Mouse (Mus musculus) stomach, embryonic 14.5 days (tissue): ENCODE measurements around the gene Keap1. TPM values are rescaled to one million over a fixed set of nuclear protein-coding genes. Genes with fewer than 3 reads are reported as not detected.

Source experiments
- ATAC-seq: fragments of 200-750 bp; cut with Nextera tagmentation; 2 replicates; pipeline ENCODE4 v1.8.0; 2017; ENCODE audit warnings: low read depth, moderate TSS enrichment; ENCODE audit not compliant: insufficient number of reproducible peaks, insufficient read depth, low FRiP score
- H3K27ac ChIP-seq: fragments of 300-500 bp; sonication (generic); 2 replicates; pipeline ENCODE4 v1.5.1; 2014; ENCODE audit warnings: mild to moderate bottlenecking, low read length, moderate library complexity, mixed read lengths
- H3K27me3 ChIP-seq: fragments of 300-500 bp; sonication (generic); 2 replicates; pipeline ENCODE4 v1.6.1; 2014; ENCODE audit warnings: low read length, control low read depth, mixed read lengths; ENCODE audit not compliant: control insufficient read depth, insufficient read depth
- H3K36me3 ChIP-seq: fragments of 300-500 bp; sonication (generic); 2 replicates; pipeline ENCODE4 v1.6.1; 2014; ENCODE audit warnings: mild to moderate bottlenecking, control low read depth, low read length, moderate library complexity, mixed read lengths; ENCODE audit not compliant: control insufficient read depth, insufficient read depth
- H3K4me1 ChIP-seq: fragments of 300-500 bp; sonication (generic); 2 replicates; pipeline ENCODE4 v1.6.1; 2014; ENCODE audit warnings: low read length, control low read depth, mixed read lengths; ENCODE audit not compliant: control insufficient read depth, insufficient read depth
- H3K4me2 ChIP-seq: fragments of 300-500 bp; sonication (generic); replicated peaks from 2 replicates; pipeline ENCODE4 v1.6.1; 2014; ENCODE audit warnings: low read depth, low read length, control low read depth
- H3K4me3 ChIP-seq: fragments of 300-500 bp; sonication (generic); 2 replicates; pipeline ENCODE4 v1.5.1; 2014; ENCODE audit warnings: low read depth, low read length, control low read depth
- H3K9ac ChIP-seq: fragments of 300-500 bp; sonication (generic); replicated peaks from 2 replicates; pipeline ENCODE4 v1.6.1; 2014; ENCODE audit warnings: low read depth, mild to moderate bottlenecking, control low read depth, low read length, moderate library complexity, mixed read lengths
- H3K9me3 ChIP-seq: fragments of 300-500 bp; sonication (generic); 2 replicates; pipeline ENCODE4 v1.6.1; 2016; ENCODE audit warnings: low read depth, low read length, control low read depth; ENCODE audit not compliant: control insufficient read depth
- WGBS: fragments of 180-500 bp; shearing (Covaris S2); extraction: QIAGEN DNeasy Blood & Tissue Kit; methylation state at CpG from one replicate; pipeline ENCODE4 v1.1.7; 2014; 5-methylcytosine and 5-hydroxymethylcytosine counted together
- polyA plus RNA-seq: library from polyadenylated mRNA; unstranded; fragments of >200 nt; fragmentation: Nextera tagmentation; extraction: Ambion mirVana; gene quantifications from 2 replicates; pipeline ENCODE4 v1.2.1, GENCODE M21; 2014

Gene Keap1
- polyA plus RNA-seq, 1 experiment from 2014 or later = 34.5 TPM

DNA sequence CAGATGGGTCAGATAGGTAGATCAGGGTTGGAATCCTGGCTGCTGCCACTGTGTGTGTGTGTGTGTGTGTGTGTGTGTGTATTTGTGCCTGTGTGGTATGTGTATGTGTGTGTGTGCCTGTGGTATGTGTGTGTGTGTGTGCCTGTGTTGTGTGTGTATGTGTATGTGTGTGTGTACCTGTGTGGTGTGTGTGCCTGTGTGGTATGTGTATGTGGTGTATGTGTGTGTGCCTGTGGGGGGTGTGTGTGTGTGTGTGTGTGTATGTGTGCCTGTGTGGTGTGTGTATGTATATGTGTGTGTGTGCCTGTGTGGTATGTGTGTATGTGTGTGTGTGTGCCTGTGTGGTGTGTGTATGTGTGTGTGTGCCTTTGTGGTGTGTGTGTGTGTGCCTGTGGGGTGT is 15.5 kb upstream of the Keap1 start:
- Histone ChIP-seq H3K4me2 (no peak overlapping the region), H3K4me1 (0 out of 2 replicates have a peak, but pooled peaks cover 2% of the 10 kb centered on the region), H3K4me3 (no peak overlapping the region), H3K27ac (no peak overlapping the region), H3K9ac (no peak overlapping the region), H3K27me3 (peaks cover 5% of the 10 kb centered on the region), H3K36me3 (no peaks in the 10 kb centered on the region), H3K9me3 (no peaks in the 10 kb centered on the region)
- no peak for ATAC-seq

DNA sequence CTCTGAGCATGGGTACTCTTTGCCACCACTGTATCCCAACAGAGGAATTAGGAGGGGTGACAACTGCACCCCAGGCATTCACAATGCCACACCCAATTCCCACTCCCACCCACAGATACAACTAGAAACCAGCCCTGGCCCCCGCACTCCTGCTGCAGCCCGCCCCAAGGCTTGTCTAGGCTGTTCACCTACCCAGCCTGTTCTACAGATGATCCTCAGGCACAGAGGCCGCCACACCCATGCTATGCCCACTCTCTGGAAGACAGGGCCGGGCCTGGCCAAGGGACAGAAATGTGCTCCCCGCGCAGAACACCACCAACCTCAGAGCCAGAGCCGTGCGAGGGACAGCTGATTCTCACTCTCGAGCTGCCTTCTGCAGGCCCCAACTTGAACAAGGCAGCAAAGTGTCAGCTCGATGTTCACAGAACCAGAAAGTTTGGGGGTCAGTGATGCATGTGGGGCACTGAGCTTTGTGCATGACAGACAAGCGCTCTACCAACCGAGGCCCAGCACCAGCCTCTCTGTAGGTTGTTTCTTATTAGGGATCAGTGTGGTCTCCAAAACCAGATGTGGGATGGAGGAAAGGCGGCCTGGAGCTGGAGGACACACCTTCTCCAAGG is 12.1 kb upstream of the Keap1 start:
- Histone ChIP-seq H3K9ac (no peak overlapping the region), H3K27ac (peak overlapping the region; percentile 58), H3K4me3 (no peak overlapping the region), H3K36me3 (no peaks in the 10 kb centered on the region), H3K27me3 (peaks cover 28% of the 10 kb centered on the region), H3K4me2 (no peak overlapping the region), H3K4me1 (0 out of 2 replicates have a peak, but pooled peaks cover 8% of the 10 kb centered on the region), H3K9me3 (no peaks in the 10 kb centered on the region)
- ATAC-seq = peak; percentile 30; the same call in 1 of the 2 replicates
- 51% methylated on average over 13 of the region's 13 CpGs for WGBS

DNA sequence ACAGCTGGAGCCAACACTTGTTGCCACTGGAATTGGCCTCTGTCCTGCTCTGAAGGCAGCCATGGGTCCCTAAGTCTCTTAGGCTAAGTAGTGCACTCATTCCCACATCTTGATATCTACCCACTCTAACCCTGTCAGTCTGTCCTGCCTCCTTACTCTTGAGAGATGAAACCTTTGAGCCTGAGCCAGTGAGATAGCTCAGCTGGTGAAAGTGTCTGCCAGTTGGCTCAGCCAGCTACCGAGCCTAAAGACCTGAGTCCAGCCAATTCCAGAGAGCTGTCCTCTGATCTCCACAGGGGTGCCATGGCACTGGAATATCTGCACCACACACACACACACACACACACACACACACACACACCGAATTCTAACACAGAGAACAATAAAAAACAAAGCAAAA is 11.3 kb upstream of the Keap1 start:
- ATAC-seq = no peak
- no peaks in the 10 kb centered on the region for H3K36me3 ChIP-seq
- no peak overlapping the region for H3K4me3 ChIP-seq
- 46% methylated on average over 2 of the region's 2 CpGs for WGBS
- no peaks in the 10 kb centered on the region for H3K9me3 ChIP-seq
- peak overlapping the region; percentile 58; the same call in 1 of the 2 replicates for H3K27ac ChIP-seq
- 0 out of 2 replicates have a peak, but pooled peaks cover 8% of the 10 kb centered on the region for H3K4me1 ChIP-seq
- no peak overlapping the region for H3K9ac ChIP-seq
- no peak overlapping the region for H3K4me2 ChIP-seq
- H3K27me3 ChIP-seq = peaks cover 35% of the 10 kb centered on the region

DNA sequence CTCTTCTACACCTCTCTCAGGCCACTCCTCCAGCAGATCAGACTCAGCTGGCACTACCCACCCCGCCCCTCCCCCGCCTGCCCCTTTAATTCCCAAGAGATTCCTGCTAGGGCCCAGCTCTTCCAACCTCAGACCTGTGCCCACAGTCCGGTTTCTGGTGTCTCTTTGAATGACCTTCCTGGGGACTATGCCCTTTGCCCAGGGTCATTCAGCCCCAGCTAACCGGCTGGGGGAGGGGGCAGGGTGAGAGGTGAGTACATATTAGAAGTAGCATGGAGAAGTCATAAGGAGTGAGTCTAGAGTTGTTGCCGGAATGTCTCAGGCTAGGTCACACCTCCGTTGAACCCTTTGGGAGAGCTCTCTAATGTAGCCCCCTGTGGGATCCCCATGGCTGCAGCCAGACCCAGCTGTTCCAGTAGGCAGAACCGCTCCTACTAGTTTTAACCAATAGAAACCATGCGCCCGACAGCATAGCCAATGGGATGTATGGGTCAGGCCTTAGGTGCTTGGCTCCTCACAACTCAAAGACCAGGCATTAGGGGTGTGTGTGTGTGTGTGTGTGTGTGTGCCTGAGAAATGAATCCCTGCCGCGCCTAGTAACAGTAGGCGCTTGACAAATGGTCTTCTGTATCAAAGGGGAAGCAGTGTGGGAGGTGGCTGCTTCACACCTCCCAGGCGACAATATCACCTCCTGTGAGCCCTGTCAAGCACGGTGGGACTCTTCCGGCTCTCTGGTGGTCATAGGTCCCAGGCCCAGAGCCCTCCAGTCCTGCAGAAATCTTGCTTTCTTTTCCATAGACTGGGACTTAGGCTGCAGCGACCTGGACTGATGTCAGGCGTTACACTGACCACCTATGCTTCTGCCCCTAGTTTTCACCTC is 10.7 kb upstream of the Keap1 start:
- Histone ChIP-seq H3K9ac (no peak overlapping the region), H3K27me3 (peaks cover 42% of the 10 kb centered on the region), H3K36me3 (no peaks in the 10 kb centered on the region), H3K27ac (peak overlapping the region; percentile 58; the same call in 1 of the 2 replicates), H3K9me3 (no peaks in the 10 kb centered on the region), H3K4me3 (no peak overlapping the region), H3K4me1 (0 out of 2 replicates have a peak, but pooled peaks cover 13% of the 10 kb centered on the region), H3K4me2 (no peak overlapping the region)
- no peak for ATAC-seq
- 16% methylated on average over 17 of the region's 17 CpGs for WGBS

DNA sequence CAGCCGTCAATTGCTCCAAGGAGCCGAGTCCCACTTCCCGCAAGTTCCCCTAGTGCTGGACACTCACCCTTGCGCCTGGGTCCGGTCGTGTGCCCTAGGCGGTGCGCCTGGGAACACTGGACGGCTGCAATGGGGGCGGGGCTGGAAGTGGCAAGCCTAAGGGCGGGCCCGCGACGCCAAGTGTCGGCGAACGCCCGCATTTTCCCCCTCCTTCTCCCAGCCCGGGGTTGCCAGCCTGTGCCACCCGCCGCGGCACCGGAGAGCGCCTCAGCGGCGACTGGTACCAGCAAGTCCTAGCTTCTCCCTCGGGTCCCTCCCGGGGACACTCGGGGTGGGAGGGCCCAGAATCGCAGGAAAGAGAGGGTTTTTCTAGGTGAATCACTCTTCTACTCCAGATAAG is 9.2 kb upstream of the Keap1 start, which contains the start of gene S1pr5:
TSS of gene S1pr5 (minus strand) at position 118 of the 400 bp plus-strand sequence.
- under 1% methylated on average over 30 of the region's 30 CpGs for WGBS

DNA sequence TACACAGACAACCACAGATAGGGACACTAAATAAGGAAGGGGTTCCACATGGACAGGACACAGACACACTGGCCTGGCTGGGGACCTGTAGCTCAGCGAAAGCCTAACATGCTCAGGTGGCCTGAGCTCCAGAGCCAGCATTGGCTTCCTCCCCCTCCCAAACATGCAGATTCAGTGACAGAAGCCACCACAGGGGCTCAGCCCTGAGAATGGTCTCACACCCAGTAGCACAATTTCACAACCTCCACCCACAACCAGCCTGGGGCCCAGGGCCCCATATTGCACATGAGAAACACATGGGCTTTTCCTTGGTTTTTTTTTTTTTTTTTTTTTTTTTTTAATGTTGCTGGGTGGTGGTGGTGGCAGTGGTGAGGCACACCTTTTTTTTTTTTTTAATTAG is 7.2 kb upstream of the Keap1 start:
- no peak overlapping the region for H3K4me2 ChIP-seq

More for the DNA sequence above, 9.2 kb upstream of the Keap1 start, which contains the start of gene S1pr5:
- peaks cover 57% of the 10 kb centered on the region for H3K27me3 ChIP-seq
- H3K9ac ChIP-seq = no peak within 1 kb of the TSS
- no peaks in the 10 kb centered on the region for H3K9me3 ChIP-seq
- no peak for ATAC-seq
- H3K27ac ChIP-seq = no peak within 1 kb of the TSS
- H3K4me2 ChIP-seq = peak within 1 kb of the TSS; percentile 31; the same call in 1 of the 2 replicates
- H3K4me1 ChIP-seq = peaks cover 19% of the 10 kb centered on the region
- H3K4me3 ChIP-seq = peak within 1 kb of the TSS; percentile 20; the same call in 1 of the 2 replicates
- no peaks in the 10 kb centered on the region for H3K36me3 ChIP-seq

DNA sequence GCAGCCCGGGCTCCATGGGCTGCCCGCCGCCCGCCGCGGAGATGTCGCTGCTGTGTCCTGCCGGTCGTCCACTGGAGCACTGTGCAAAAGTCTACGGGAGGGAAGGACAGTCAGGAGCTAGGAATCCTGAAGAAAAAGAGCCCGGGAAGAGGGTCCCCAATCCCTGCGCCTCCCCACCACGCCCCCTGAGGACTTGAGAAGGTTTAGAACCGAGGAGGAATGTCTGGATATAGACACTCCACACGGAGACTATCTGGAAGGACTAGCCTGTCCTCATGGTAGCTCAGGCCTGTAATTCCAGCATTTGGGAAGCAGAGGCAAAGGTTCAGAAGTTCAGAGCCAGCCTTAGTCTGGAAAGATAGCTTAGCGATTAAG is 5.9 kb upstream of the Keap1 start:
- H3K4me3 ChIP-seq = peak overlapping the region; percentile 34
- H3K4me2 ChIP-seq = peak overlapping the region; percentile 80
- ATAC-seq = 0 out of 2 replicates have a peak, but pooled peaks have one; percentile 4
- no peaks in the 10 kb centered on the region for H3K9me3 ChIP-seq
- no peak overlapping the region; the same call in 1 of the 2 replicates for H3K9ac ChIP-seq
- H3K27me3 ChIP-seq = peaks cover 62% of the 10 kb centered on the region
- H3K4me1 ChIP-seq = peaks cover 19% of the 10 kb centered on the region
- no peaks in the 10 kb centered on the region for H3K36me3 ChIP-seq
- H3K27ac ChIP-seq = no peak overlapping the region
- WGBS = 3% methylated on average over 16 of the region's 16 CpGs

More for the DNA sequence above, 7.2 kb upstream of the Keap1 start:
- Histone ChIP-seq H3K4me1 (peaks cover 19% of the 10 kb centered on the region), H3K27ac (no peak overlapping the region), H3K36me3 (no peaks in the 10 kb centered on the region), H3K27me3 (peaks cover 64% of the 10 kb centered on the region), H3K4me3 (no peak overlapping the region), H3K9ac (no peak overlapping the region), H3K9me3 (no peaks in the 10 kb centered on the region)
- no peak for ATAC-seq
- 88% methylated on average over 1 of the region's 1 CpGs for WGBS

DNA sequence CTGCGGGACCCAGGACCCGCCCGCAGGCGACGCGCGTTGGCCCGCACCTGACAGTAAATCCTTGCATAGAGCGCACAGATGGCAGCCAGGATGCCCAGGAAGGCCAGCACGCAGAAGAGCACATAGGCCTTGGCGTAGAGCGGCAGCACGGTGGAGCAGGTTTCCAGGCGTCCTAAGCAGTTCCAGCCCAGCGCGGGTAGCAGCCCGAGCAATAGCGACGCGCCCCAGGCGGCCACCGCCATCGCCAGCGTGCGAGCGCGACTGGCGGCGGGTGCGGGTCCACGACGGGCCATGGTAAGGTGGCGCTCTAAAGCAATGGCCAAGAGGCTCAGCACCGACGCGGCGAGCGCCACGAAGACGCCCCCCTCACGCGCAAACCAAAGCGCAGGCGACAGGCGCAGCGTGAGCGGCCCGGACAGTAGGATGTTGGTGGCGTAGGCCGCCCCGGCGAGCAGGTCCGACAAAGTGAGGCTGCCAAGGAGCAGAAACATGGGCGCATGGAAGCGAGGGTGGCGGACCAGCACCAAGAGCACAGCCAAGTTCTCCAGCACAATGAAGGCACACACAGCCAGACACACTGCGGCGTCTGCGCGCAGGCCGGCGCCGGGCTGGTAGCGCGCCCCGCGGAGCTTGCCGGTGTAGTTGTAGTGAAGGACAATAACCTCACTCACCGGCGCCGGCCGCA is 5.4 kb upstream of the Keap1 start:
- Histone ChIP-seq H3K27me3 (peaks cover 58% of the 10 kb centered on the region), H3K4me1 (peaks cover 17% of the 10 kb centered on the region), H3K4me3 (peak overlapping the region; percentile 34), H3K9ac (no peak overlapping the region; the same call in 1 of the 2 replicates), H3K27ac (no peak overlapping the region), H3K36me3 (no peaks in the 10 kb centered on the region), H3K4me2 (peak overlapping the region; percentile 80), H3K9me3 (no peaks in the 10 kb centered on the region)
- WGBS = 1% methylated on average over 69 of the region's 72 CpGs
- ATAC-seq = 0 out of 2 replicates have a peak, but pooled peaks have one; percentile 4
